Mouse (Mus musculus): ENCODE data around the gene Lama5. TPM values are rescaled to one million over a fixed set of nuclear protein-coding genes. Genes with fewer than 3 reads are reported as not detected.

Gene Lama5
- polyA plus RNA-seq, 1 experiment, result 7.0 TPM

DNA sequence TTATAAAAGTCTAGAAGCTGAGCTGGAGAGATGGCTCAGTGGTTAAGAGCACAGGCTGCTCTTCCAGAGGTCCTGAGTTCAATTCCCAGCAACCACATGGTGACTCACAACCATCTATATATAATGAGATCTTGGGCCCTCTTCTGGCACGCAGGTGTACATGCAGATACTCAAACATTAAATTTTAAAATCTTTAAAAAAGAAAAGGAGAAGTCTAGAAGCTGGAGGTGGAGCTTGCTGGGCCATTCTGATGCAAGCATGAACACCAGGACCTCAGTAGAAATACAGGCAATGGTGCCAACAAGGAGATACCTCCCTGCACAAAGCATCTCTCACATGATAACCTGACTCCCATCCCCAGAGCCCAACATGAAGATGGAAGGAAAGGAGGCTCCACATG, 16.7 kb downstream of the Lama5 start:
- H3K27ac ChIP-seq (ENCODE audit: insufficient read depth, low read length), result no peak overlapping the region
- no peak for TF ChIP-seq CTCF (IDR thresholded peaks at IDR 0.05; ENCODE audit: borderline replicate concordance, insufficient read depth, low read depth, low read length)
- no peak for TF ChIP-seq POLR2A (IDR thresholded peaks at IDR 0.05; ENCODE audit: borderline replicate concordance, insufficient read depth, low read length)
- WGBS, result 82% methylated on average over 1 of the region's 1 CpGs
- no peaks in the 10 kb centered on the region for H3K4me1 ChIP-seq (ENCODE audit: control insufficient read depth, insufficient read depth, low read length)
- DNase-seq, result no peak
- H3K4me3 ChIP-seq (replicated peaks; ENCODE audit: insufficient read depth, low read depth, low read length), result no peak overlapping the region
- no peaks in the 10 kb centered on the region for H3K27me3 ChIP-seq (ENCODE audit: control insufficient read depth, insufficient read depth, low read length)

DNA sequence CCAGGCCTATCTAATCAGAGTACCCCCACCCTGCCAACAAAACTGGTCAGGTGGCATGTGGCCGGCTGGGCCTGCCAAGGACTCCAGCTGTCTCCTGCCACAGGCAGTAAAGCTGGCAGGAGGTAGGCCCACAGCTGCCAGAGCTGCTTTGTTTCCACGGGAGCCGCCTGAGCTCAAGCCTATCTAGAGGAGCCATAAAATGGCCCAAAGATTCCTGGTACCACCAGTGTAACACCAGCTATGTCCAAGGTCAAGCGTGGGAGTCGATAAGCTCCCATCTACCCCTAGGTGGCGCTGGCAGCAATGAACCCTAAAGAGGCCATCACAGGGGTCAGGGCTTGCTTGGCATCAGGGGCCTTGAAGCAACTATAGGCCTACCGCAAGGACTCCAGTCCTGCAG, 17.8 kb downstream of the Lama5 start:
- no peak overlapping the region for H3K27ac ChIP-seq (ENCODE audit: insufficient read depth, low read length)
- H3K4me3 ChIP-seq (replicated peaks; ENCODE audit: insufficient read depth, low read depth, low read length), result no peak overlapping the region
- WGBS, result 24% methylated on average over 7 of the region's 7 CpGs
- no peaks in the 10 kb centered on the region for H3K27me3 ChIP-seq (ENCODE audit: control insufficient read depth, insufficient read depth, low read length)
- peak; percentile 43; the same call in 1 of the 2 replicates for TF ChIP-seq CTCF (IDR thresholded peaks at IDR 0.05; ENCODE audit: borderline replicate concordance, insufficient read depth, low read depth, low read length)
- TF ChIP-seq POLR2A (IDR thresholded peaks at IDR 0.05; ENCODE audit: borderline replicate concordance, insufficient read depth, low read length), result no peak
- peaks cover 3% of the 10 kb centered on the region for H3K4me1 ChIP-seq (ENCODE audit: control insufficient read depth, insufficient read depth, low read length)
- no peak for DNase-seq

DNA sequence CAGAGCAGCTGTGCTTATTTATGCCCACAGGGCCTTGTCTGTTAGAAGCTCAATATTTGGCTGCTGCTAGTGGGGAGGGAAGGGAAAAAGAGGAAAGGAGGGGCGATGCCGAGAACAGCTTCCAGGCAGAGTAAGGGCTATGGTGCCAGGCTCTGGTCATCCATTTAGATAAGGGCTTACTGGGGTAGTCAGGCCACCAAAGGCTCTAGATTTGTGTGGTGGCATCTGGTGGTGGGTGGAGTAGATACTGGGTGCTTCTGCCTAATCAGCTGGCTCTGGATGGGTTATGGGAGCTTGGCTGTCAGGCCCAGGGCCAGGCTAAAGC, 19.7 kb downstream of the Lama5 start:
- Histone ChIP-seq H3K27me3 (ENCODE audit: control insufficient read depth, insufficient read depth, low read length) (no peaks in the 10 kb centered on the region), H3K4me3 (replicated peaks; ENCODE audit: insufficient read depth, low read depth, low read length) (no peak overlapping the region), H3K4me1 (ENCODE audit: control insufficient read depth, insufficient read depth, low read length) (peaks cover 11% of the 10 kb centered on the region), H3K27ac (ENCODE audit: insufficient read depth, low read length) (no peak overlapping the region)
- no peak for DNase-seq
- no peak for TF ChIP-seq CTCF (IDR thresholded peaks at IDR 0.05; ENCODE audit: borderline replicate concordance, insufficient read depth, low read depth, low read length)
- TF ChIP-seq POLR2A (IDR thresholded peaks at IDR 0.05; ENCODE audit: borderline replicate concordance, insufficient read depth, low read length), result no peak
- WGBS, result 59% methylated on average over 2 of the region's 2 CpGs

DNA sequence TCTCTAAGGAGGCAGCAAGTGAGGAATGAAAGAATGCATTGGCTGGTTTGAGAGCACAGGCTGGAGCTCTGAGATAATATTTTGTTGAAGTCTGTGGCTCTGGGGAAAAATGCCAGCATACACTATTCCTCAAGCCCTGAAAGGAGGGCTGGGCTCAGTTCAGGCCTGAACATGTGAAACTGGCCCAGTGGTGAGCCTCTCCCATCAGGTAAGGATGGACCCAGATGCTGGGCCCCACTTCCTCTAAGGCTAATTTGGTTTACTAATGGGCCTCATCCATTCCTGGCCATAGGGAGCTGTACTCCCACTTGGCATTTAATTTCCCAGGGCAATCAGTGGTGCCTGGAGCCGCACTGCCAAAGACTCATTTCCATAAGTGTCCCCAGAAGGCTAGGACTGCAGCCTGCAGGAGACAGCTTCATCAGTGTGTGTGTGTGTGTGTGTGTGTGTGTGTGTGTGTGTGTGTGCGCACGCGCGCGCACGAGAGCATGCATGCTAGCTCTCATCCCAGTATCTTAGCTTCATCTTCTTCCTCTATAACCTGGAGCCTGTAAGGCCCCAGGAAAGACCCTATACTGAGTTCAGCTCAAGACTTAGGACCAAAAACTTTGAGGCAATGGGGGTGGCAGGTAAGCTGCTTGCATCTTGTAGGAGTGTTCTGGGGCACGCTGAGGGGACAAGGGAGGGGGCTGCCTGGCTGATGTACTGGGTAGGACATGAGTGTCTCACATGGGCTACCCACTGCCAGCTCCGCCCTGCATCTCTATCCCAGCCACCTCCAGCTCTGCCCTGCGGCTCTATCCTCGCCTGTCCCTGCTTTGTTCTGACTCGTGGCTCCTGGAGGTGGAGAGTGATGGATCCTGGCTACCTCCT, 20.3 kb downstream of the Lama5 start:
- Histone ChIP-seq H3K27me3 (ENCODE audit: control insufficient read depth, insufficient read depth, low read length) (no peaks in the 10 kb centered on the region), H3K27ac (ENCODE audit: insufficient read depth, low read length) (no peak overlapping the region), H3K4me3 (replicated peaks; ENCODE audit: insufficient read depth, low read depth, low read length) (no peak overlapping the region), H3K4me1 (ENCODE audit: control insufficient read depth, insufficient read depth, low read length) (peaks cover 11% of the 10 kb centered on the region)
- TF ChIP-seq CTCF (IDR thresholded peaks at IDR 0.05; ENCODE audit: borderline replicate concordance, insufficient read depth, low read depth, low read length) (no peak), POLR2A (IDR thresholded peaks at IDR 0.05; ENCODE audit: borderline replicate concordance, insufficient read depth, low read length) (no peak)
- 64% methylated on average over 12 of the region's 12 CpGs for WGBS
- DNase-seq, result no peak

DNA sequence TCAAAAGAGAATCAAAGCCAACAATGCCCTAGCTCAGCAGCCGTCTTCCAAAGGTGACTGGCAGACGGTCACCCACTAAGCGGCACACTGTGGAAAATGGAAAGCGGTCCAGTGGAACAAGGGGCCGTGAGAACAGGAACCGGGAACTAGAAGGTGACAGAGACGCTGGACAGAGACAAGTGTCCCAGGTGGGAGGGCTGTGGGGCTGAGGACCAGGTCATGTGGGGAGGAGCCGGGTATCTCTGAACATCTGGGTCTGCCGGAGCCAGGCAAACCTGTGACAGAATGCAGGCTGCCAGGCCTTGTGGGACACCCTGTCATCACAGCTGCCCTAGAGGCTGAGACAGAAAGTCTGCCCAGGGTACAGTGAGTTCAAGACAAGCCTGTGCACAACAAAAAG, 21.2 kb downstream of the Lama5 start:
- DNase-seq, result no peak
- Histone ChIP-seq H3K27me3 (ENCODE audit: control insufficient read depth, insufficient read depth, low read length) (no peaks in the 10 kb centered on the region), H3K4me1 (ENCODE audit: control insufficient read depth, insufficient read depth, low read length) (peaks cover 11% of the 10 kb centered on the region), H3K4me3 (replicated peaks; ENCODE audit: insufficient read depth, low read depth, low read length) (no peak overlapping the region), H3K27ac (ENCODE audit: insufficient read depth, low read length) (no peak overlapping the region)
- TF ChIP-seq CTCF (IDR thresholded peaks at IDR 0.05; ENCODE audit: borderline replicate concordance, insufficient read depth, low read depth, low read length) (no peak), POLR2A (IDR thresholded peaks at IDR 0.05; ENCODE audit: borderline replicate concordance, insufficient read depth, low read length) (no peak)
- 87% methylated on average over 9 of the region's 9 CpGs for WGBS

DNA sequence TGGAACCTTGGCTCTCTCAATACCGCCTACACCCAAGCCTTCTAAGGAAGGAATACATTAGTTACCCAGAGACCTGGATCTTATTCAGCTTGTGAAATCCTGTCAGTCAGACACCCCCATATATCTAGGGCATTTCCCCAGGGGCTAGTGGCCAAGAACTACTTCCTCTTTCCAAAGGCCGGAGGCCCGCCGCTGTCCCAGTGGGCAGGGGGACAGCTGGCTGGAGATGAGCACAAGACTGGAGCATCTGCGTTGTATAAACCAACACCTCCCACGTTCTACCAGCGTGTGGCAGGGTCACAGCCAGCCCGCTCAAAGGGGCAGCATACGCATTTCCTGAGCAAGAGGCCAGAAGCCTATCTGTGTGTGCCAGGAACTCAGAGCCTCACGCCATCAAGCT, 22.9 kb downstream of the Lama5 start:
- Histone ChIP-seq H3K27me3 (ENCODE audit: control insufficient read depth, insufficient read depth, low read length) (no peaks in the 10 kb centered on the region), H3K4me3 (replicated peaks; ENCODE audit: insufficient read depth, low read depth, low read length) (no peak overlapping the region), H3K4me1 (ENCODE audit: control insufficient read depth, insufficient read depth, low read length) (peaks cover 16% of the 10 kb centered on the region), H3K27ac (ENCODE audit: insufficient read depth, low read length) (no peak overlapping the region)
- 21% methylated on average over 10 of the region's 10 CpGs for WGBS
- DNase-seq, result no peak
- TF ChIP-seq POLR2A (IDR thresholded peaks at IDR 0.05; ENCODE audit: borderline replicate concordance, insufficient read depth, low read length), result no peak

DNA sequence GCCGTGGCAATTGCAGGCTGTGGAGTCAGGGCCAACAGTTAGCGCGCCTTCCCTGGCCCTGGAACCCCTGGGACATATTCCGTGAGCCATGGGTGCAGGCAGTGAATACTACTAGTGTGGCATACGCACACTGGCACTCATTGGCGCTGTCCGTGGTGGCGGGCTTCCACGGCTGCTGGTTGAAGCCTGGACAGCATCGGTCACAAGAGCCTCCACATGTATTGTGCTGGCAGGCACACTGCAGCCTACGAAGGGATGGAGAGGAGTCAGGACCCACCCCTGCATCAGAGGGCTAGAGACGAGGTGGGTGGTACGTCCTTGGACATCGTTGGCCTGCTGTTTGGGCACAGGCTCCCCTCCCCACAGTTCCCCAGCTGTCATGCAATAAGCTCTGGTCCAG, 23.4 kb downstream of the Lama5 start:
- Histone ChIP-seq H3K4me3 (replicated peaks; ENCODE audit: insufficient read depth, low read depth, low read length) (no peak overlapping the region), H3K4me1 (ENCODE audit: control insufficient read depth, insufficient read depth, low read length) (peaks cover 16% of the 10 kb centered on the region), H3K27ac (ENCODE audit: insufficient read depth, low read length) (no peak overlapping the region), H3K27me3 (ENCODE audit: control insufficient read depth, insufficient read depth, low read length) (no peaks in the 10 kb centered on the region)
- no peak for DNase-seq
- 50% methylated on average over 14 of the region's 14 CpGs for WGBS
- TF ChIP-seq POLR2A (IDR thresholded peaks at IDR 0.05; ENCODE audit: borderline replicate concordance, insufficient read depth, low read length), result no peak
- no peak for TF ChIP-seq CTCF (IDR thresholded peaks at IDR 0.05; ENCODE audit: borderline replicate concordance, insufficient read depth, low read depth, low read length)

DNA sequence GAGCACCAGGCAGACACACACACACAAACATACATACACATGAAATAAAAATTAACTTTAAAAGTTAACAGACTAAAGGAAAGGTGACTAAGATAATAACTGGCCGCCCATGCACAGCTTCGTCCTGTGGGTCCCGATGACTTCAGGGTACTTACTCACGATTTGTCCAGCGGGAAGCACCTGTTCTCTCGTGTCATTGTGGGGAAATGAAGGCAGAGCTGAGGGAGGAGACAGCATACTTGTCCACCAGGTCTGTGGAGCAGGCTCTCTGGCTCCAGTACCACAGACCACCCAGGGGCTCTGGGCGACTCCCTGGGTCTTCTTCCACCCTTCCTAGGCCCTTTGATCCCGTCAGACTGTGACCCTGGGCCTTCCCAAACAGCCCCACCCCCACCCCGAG, 24.4 kb downstream of the Lama5 start:
- peaks cover 16% of the 10 kb centered on the region for H3K4me1 ChIP-seq (ENCODE audit: control insufficient read depth, insufficient read depth, low read length)
- no peaks in the 10 kb centered on the region for H3K27me3 ChIP-seq (ENCODE audit: control insufficient read depth, insufficient read depth, low read length)
- TF ChIP-seq POLR2A (IDR thresholded peaks at IDR 0.05; ENCODE audit: borderline replicate concordance, insufficient read depth, low read length) (no peak), CTCF (IDR thresholded peaks at IDR 0.05; ENCODE audit: borderline replicate concordance, insufficient read depth, low read depth, low read length) (no peak)
- no peak for DNase-seq
- WGBS, result 76% methylated on average over 9 of the region's 9 CpGs
- H3K4me3 ChIP-seq (replicated peaks; ENCODE audit: insufficient read depth, low read depth, low read length), result no peak overlapping the region
- no peak overlapping the region for H3K27ac ChIP-seq (ENCODE audit: insufficient read depth, low read length)
